Mouse (Mus musculus): ENCODE data around the gene Sash1. TPM values are rescaled to one million over a fixed set of nuclear protein-coding genes. Genes with fewer than 3 reads are reported as not detected.
A peak's percentile ranks its signal among the peaks of the same experiment; 100 is the strongest.

The Sash1 gene
- polyA plus RNA-seq, 1 experiment, result 23.8 TPM

- no peak overlapping the region for H3K27ac ChIP-seq (ENCODE audit: insufficient read depth, low read length)
- TF ChIP-seq CTCF (IDR thresholded peaks at IDR 0.05; ENCODE audit: extremely low read depth, insufficient read depth, low read length), result no peak
- no peak overlapping the region for H3K4me3 ChIP-seq (ENCODE audit: insufficient read depth, low read length)
- H3K4me1 ChIP-seq (ENCODE audit: control insufficient read depth, insufficient read depth, low read length), result no peaks in the 10 kb centered on the region
Observed at GRCm38 (mm10) chr10:8808383-8808782, 77.5 kb downstream of the Sash1 start.

GRCm38 (mm10) chr10:8807581-8807980, 78.3 kb downstream of the Sash1 start:
- Histone ChIP-seq H3K4me1 (ENCODE audit: control insufficient read depth, insufficient read depth, low read length) (no peaks in the 10 kb centered on the region), H3K4me3 (ENCODE audit: insufficient read depth, low read length) (no peak overlapping the region), H3K27ac (ENCODE audit: insufficient read depth, low read length) (no peak overlapping the region)
- TF ChIP-seq POLR2A (IDR thresholded peaks at IDR 0.05; ENCODE audit: extremely low read depth, insufficient read depth, low read length) (no peak), CTCF (IDR thresholded peaks at IDR 0.05; ENCODE audit: extremely low read depth, insufficient read depth, low read length) (no peak)

DNA sequence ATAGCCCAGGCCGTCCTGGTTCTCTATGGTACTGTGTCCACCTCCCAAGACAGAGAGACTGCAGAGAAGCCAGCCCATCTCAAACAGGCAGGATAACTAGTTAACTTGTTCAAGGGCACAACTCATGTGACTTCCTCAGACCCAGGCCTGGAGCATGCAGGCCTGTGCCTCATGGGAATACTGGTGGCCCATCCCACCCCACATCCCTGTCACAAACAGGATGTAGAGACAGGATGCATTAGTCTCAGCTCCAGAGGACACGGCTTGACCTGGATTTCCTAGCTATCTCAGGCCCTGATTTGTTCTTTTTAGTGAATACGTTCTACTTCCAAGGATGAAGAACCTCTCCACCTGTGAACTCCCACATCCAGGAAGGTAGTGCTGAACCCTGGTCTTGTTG, 80.5 kb downstream of the Sash1 start:
- Histone ChIP-seq H3K27ac (ENCODE audit: insufficient read depth, low read length) (no peak overlapping the region), H3K4me1 (ENCODE audit: control insufficient read depth, insufficient read depth, low read length) (peaks cover 3% of the 10 kb centered on the region; the same call in 1 of the 2 replicates), H3K4me3 (ENCODE audit: insufficient read depth, low read length) (no peak overlapping the region)
- TF ChIP-seq CTCF (IDR thresholded peaks at IDR 0.05; ENCODE audit: extremely low read depth, insufficient read depth, low read length) (no peak), POLR2A (IDR thresholded peaks at IDR 0.05; ENCODE audit: extremely low read depth, insufficient read depth, low read length) (no peak)

GRCm38 (mm10) chr10:8804292-8804691, 81.6 kb downstream of the Sash1 start:
- Histone ChIP-seq H3K4me1 (ENCODE audit: control insufficient read depth, insufficient read depth, low read length) (peaks cover 3% of the 10 kb centered on the region; the same call in 1 of the 2 replicates), H3K4me3 (ENCODE audit: insufficient read depth, low read length) (no peak overlapping the region), H3K27ac (ENCODE audit: insufficient read depth, low read length) (peak overlapping the region; percentile 32; the same call in 1 of the 2 replicates)
- TF ChIP-seq POLR2A (IDR thresholded peaks at IDR 0.05; ENCODE audit: extremely low read depth, insufficient read depth, low read length) (no peak), CTCF (IDR thresholded peaks at IDR 0.05; ENCODE audit: extremely low read depth, insufficient read depth, low read length) (no peak)

GRCm38 (mm10) chr10:8801719-8802347, 84.0 kb downstream of the Sash1 start:
- peak overlapping the region; percentile 19; the same call in 1 of the 2 replicates for H3K4me3 ChIP-seq (ENCODE audit: insufficient read depth, low read length)
- TF ChIP-seq POLR2A (IDR thresholded peaks at IDR 0.05; ENCODE audit: extremely low read depth, insufficient read depth, low read length), result no peak
- no peak for TF ChIP-seq CTCF (IDR thresholded peaks at IDR 0.05; ENCODE audit: extremely low read depth, insufficient read depth, low read length)
- peak overlapping the region; percentile 51; the same call in 1 of the 2 replicates for H3K27ac ChIP-seq (ENCODE audit: insufficient read depth, low read length)
- H3K4me1 ChIP-seq (ENCODE audit: control insufficient read depth, insufficient read depth, low read length), result peaks cover 3% of the 10 kb centered on the region; the same call in 1 of the 2 replicates

DNA sequence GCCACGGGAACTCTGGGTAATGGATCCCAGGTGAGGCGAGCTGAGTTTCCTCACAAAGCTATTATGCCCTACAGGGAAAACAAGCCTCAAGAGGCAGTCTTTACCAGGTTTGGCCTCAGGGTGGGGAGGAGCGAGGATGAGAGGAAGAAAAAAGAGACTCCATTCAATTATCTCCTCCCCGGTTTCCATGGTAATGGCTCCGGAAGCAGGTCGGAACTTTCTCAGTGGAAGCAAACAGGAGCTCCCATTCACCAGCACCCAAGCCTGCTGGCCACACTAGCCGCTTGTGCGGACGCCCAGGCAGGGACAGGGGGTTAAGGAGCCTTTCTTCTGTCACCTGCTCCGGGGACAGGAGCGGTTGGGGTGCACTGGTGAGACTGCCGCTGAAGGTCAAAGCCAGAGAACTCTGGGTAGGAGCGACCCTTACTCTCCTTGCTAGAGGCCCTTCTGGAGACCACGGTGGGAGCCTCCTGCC, 84.7 kb downstream of the Sash1 start:
- H3K4me3 ChIP-seq (ENCODE audit: insufficient read depth, low read length), result peak overlapping the region; percentile 19
- H3K27ac ChIP-seq (ENCODE audit: insufficient read depth, low read length), result peak overlapping the region; percentile 51
- peaks cover 3% of the 10 kb centered on the region; the same call in 1 of the 2 replicates for H3K4me1 ChIP-seq (ENCODE audit: control insufficient read depth, insufficient read depth, low read length)
- TF ChIP-seq CTCF (IDR thresholded peaks at IDR 0.05; ENCODE audit: extremely low read depth, insufficient read depth, low read length) (peak; percentile 32), POLR2A (IDR thresholded peaks at IDR 0.05; ENCODE audit: extremely low read depth, insufficient read depth, low read length) (no peak)

DNA sequence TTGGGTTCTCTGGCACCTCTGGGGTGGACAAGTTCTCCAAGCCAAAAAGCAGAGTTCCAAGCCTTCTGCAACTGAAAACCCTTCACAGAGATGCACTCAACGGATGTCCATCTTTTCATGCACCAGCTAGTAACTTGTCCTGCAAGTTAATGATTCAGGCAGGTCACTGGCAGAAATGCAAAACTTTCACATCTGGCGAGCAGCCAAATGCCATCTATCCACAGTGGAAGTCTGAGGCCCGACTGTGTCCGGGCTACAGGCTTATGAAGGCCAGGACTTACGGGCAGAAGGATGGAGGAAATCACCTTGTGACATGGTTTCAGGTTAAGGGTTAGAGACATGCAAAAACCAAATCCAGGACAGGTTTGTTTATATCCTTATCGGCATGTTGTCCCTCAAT, 88.0 kb downstream of the Sash1 start:
- Histone ChIP-seq H3K27ac (ENCODE audit: insufficient read depth, low read length) (no peak overlapping the region), H3K4me3 (ENCODE audit: insufficient read depth, low read length) (no peak overlapping the region), H3K4me1 (ENCODE audit: control insufficient read depth, insufficient read depth, low read length) (peaks cover 3% of the 10 kb centered on the region; the same call in 1 of the 2 replicates)
- TF ChIP-seq POLR2A (IDR thresholded peaks at IDR 0.05; ENCODE audit: extremely low read depth, insufficient read depth, low read length) (no peak), CTCF (IDR thresholded peaks at IDR 0.05; ENCODE audit: extremely low read depth, insufficient read depth, low read length) (no peak)

DNA sequence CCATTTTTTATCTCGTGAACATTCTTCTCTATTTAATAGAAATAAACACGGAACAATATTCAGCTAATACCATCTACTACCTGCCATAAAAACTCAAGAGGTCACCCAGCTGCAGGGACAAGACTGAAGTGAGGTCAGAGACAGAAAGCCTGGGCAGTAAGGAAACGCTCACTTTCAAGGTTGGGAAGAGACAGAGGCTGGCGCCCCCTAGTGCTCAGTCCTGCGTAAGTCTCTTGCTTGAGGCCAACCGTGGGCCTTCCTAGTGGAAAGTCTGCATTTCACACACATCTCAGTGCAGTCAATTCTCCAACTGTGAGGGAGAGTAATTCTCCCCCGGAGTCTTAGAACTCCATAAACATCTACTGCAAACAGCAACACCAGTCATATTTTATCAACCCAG, 90.5 kb downstream of the Sash1 start:
- H3K27ac ChIP-seq (ENCODE audit: insufficient read depth, low read length), result no peak overlapping the region
- H3K4me1 ChIP-seq (ENCODE audit: control insufficient read depth, insufficient read depth, low read length), result no peaks in the 10 kb centered on the region
- no peak overlapping the region for H3K4me3 ChIP-seq (ENCODE audit: insufficient read depth, low read length)

DNA sequence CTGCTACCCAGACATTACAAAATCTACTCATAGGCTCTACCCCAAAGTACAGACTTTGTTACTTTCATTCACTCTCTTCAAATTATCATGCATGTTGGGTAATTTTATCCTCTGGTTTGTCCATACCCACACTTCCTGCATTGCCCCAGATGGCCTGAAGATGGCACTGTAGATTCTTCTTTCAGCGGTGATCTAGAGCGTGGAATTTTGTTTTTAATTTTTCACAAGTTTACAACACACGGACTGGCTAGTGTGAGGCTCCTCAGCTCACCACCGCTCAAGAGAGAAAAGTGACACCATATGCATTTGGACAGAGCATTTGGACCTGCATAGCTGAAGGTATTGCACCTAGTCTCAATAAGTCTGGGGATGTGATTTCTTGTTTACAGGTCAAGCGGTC, 93.5 kb downstream of the Sash1 start:
- H3K4me1 ChIP-seq (ENCODE audit: control insufficient read depth, insufficient read depth, low read length), result no peaks in the 10 kb centered on the region
- H3K27ac ChIP-seq (ENCODE audit: insufficient read depth, low read length), result no peak overlapping the region
- no peak overlapping the region for H3K4me3 ChIP-seq (ENCODE audit: insufficient read depth, low read length)
- peak; percentile 78 for TF ChIP-seq CTCF (IDR thresholded peaks at IDR 0.05; ENCODE audit: extremely low read depth, insufficient read depth, low read length)
- no peak for TF ChIP-seq POLR2A (IDR thresholded peaks at IDR 0.05; ENCODE audit: extremely low read depth, insufficient read depth, low read length)

More for the DNA sequence above, 90.5 kb downstream of the Sash1 start:
- TF ChIP-seq POLR2A (IDR thresholded peaks at IDR 0.05; ENCODE audit: extremely low read depth, insufficient read depth, low read length) (no peak), CTCF (IDR thresholded peaks at IDR 0.05; ENCODE audit: extremely low read depth, insufficient read depth, low read length) (peak; percentile 86)

DNA sequence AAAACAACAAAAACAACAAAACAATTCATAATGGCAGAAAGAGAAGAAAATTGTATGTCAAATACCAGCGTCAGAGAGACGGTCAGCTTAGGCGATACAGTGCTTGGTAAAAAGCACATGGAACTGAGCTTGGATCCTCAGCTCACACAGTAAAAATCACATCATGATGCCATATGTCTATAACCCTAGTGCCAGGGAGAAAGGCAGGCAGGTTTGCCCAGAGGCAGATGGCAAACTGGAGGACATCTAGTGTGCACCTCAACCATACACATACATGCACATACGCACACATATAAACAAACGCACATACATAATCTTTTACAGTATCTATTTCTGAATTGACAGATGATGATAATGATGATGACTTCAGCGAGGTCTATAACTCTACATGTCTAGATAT, 96.8 kb downstream of the Sash1 start:
- Histone ChIP-seq H3K27ac (ENCODE audit: insufficient read depth, low read length) (no peak overlapping the region), H3K4me1 (ENCODE audit: control insufficient read depth, insufficient read depth, low read length) (no peaks in the 10 kb centered on the region), H3K4me3 (ENCODE audit: insufficient read depth, low read length) (no peak overlapping the region)
- TF ChIP-seq CTCF (IDR thresholded peaks at IDR 0.05; ENCODE audit: extremely low read depth, insufficient read depth, low read length) (no peak), POLR2A (IDR thresholded peaks at IDR 0.05; ENCODE audit: extremely low read depth, insufficient read depth, low read length) (no peak)

Data from cortical plate, adult 2 months (tissue).